Mouse (Mus musculus): Measurements from ENCODE around the gene Rictor. TPM values are rescaled to one million over a fixed set of nuclear protein-coding genes. Genes with fewer than 3 reads are reported as not detected.
"Not testable (repeated sequence)": the region's sequence is repeated elsewhere in the genome, so short reads cannot be mapped to it uniquely, and the experiment has no call there.

The Rictor gene
- polyA plus RNA-seq, 1 experiment, result 2.4 TPM

DNA sequence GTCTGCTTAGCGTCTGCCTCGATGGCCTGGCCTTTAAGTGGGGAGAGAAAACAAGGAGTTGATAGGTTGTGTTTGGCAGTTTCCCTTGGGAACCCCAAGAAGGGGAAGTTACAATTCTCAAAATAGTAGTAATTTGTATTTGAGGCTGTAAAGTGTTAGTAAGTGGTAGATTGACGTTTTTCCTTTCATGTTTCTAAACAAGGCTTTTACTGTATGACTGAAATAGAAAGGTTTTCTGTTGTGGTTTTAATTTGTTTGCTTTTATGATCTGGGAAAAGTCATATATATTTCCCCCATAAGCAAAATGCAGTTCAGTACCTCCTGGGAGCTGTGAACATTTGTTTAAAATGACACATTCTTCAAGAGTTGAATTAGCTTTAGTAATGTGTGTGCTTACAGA, 64.1 kb downstream of the Rictor start:
- H3ac ChIP-seq (ENCODE audit: control insufficient read depth, insufficient read length), result no peak overlapping the region
- peaks cover 79% of the 10 kb centered on the region for H3K36me3 ChIP-seq (ENCODE audit: control insufficient read depth, insufficient read depth)
- no peak overlapping the region for H3K4me2 ChIP-seq (ENCODE audit: low read depth)
- no peaks in the 10 kb centered on the region for H3K27me3 ChIP-seq (ENCODE audit: control insufficient read depth, insufficient read depth, insufficient read length)
- no peaks in the 10 kb centered on the region for H3K79me2 ChIP-seq (ENCODE audit: control insufficient read depth, insufficient read depth)
- TF ChIP-seq USF1 (IDR thresholded peaks at IDR 0.05; ENCODE audit: low read depth) (no peak), REST (IDR thresholded peaks at IDR 0.05; ENCODE audit: insufficient read depth, insufficient read length) (no peak), E2F4 (IDR thresholded peaks at IDR 0.05; ENCODE audit: insufficient read depth) (no peak), TCF12 (IDR thresholded peaks at IDR 0.05; ENCODE audit: insufficient read depth, poor library complexity, severe bottlenecking) (no peak), POLR2A (IDR thresholded peaks at IDR 0.05; ENCODE audit: insufficient read length, low read depth) (no peak), CEBPB (IDR thresholded peaks at IDR 0.05; ENCODE audit: insufficient read depth, poor library complexity, severe bottlenecking) (no peak)
- no peak overlapping the region for H3K4me3 ChIP-seq

DNA sequence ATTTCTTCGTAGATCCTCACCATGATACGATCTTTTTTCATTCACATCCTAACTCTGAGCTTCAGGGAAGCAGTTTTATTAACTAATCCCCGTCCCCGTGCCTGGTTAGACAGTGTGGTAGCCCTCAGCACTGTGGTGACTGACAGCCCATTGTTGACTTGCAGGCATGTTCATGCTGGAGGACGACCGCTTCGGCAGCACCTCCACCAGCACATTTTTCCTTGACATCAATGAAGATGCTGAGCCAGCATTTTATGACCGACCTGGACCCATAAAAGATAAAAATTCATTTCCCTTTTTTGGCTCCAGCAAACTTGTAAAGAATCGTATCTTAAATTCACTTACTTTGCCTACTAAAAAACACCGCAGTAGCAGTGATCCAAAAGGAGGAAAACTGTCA, 78.0 kb downstream of the Rictor start:
- H3K79me2 ChIP-seq (ENCODE audit: control insufficient read depth, insufficient read depth), result no peaks in the 10 kb centered on the region
- H3K4me3 ChIP-seq, result no peak overlapping the region
- H3K36me3 ChIP-seq (ENCODE audit: control insufficient read depth, insufficient read depth), result peaks cover 99% of the 10 kb centered on the region
- no peaks in the 10 kb centered on the region for H3K27me3 ChIP-seq (ENCODE audit: control insufficient read depth, insufficient read depth, insufficient read length)
- no peak overlapping the region for H3K4me2 ChIP-seq (ENCODE audit: low read depth)
- TF ChIP-seq MAX (IDR thresholded peaks at IDR 0.05; ENCODE audit: low read depth) (no peak), USF1 (IDR thresholded peaks at IDR 0.05; ENCODE audit: low read depth) (no peak), CEBPB (IDR thresholded peaks at IDR 0.05; ENCODE audit: insufficient read depth, poor library complexity, severe bottlenecking) (no peak), POLR2A (IDR thresholded peaks at IDR 0.05; ENCODE audit: insufficient read length, low read depth) (no peak), MYOG (IDR thresholded peaks at IDR 0.05; ENCODE audit: control insufficient read depth in 1 of 3, insufficient read depth in 1 of 3, insufficient read length in 2 of 3, low read depth in 2 of 3) (no peak), TCF12 (IDR thresholded peaks at IDR 0.05; ENCODE audit: insufficient read depth, poor library complexity, severe bottlenecking) (no peak), SRF (IDR thresholded peaks at IDR 0.05; ENCODE audit: control insufficient read depth, insufficient read length, low read depth) (no peak), REST (IDR thresholded peaks at IDR 0.05; ENCODE audit: insufficient read depth, insufficient read length) (no peak), E2F4 (IDR thresholded peaks at IDR 0.05; ENCODE audit: insufficient read depth) (no peak), POLR2AphosphoS2 (IDR thresholded peaks at IDR 0.05; ENCODE audit: insufficient read length, low read depth) (no peak), TCF3 (IDR thresholded peaks at IDR 0.05; ENCODE audit: insufficient read length, low read depth) (no peak), MYOD1 (IDR thresholded peaks at IDR 0.05; ENCODE audit: control insufficient read depth in 1 of 3, insufficient read length in 2 of 3, low read depth in 2 of 3) (no peak)
- H3ac ChIP-seq (ENCODE audit: control insufficient read depth, insufficient read length), result no peak overlapping the region

DNA sequence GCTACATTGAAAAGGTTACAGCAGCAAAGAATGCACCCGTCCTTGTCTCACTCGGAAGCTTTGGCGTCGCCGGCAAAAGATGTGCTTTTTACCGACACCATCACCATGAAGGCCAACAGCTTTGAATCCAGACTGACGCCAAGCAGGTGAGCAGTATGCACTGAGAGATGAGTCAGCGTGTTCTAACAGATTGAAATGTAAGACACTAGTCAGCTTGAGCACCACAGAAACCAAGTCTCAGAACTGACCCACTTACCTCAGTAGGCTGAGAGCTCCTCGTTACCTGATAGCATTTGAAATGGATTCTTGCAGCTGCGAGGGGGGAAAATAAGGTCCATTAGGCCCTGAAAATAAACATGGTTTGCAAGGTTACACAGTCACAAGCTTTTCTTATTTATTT, 79.1 kb downstream of the Rictor start:
- no peak overlapping the region for H3K4me2 ChIP-seq (ENCODE audit: low read depth)
- no peak overlapping the region for H3K4me3 ChIP-seq
- H3K79me2 ChIP-seq (ENCODE audit: control insufficient read depth, insufficient read depth), result no peaks in the 10 kb centered on the region
- no peaks in the 10 kb centered on the region for H3K27me3 ChIP-seq (ENCODE audit: control insufficient read depth, insufficient read depth, insufficient read length)
- no peak overlapping the region for H3ac ChIP-seq (ENCODE audit: control insufficient read depth, insufficient read length)
- TF ChIP-seq CEBPB (IDR thresholded peaks at IDR 0.05; ENCODE audit: insufficient read depth, poor library complexity, severe bottlenecking), result no peak
- TF ChIP-seq POLR2A (IDR thresholded peaks at IDR 0.05; ENCODE audit: insufficient read length, low read depth), result no peak
- TF ChIP-seq REST (IDR thresholded peaks at IDR 0.05; ENCODE audit: insufficient read depth, insufficient read length), result no peak
- peaks cover 99% of the 10 kb centered on the region for H3K36me3 ChIP-seq (ENCODE audit: control insufficient read depth, insufficient read depth)

DNA sequence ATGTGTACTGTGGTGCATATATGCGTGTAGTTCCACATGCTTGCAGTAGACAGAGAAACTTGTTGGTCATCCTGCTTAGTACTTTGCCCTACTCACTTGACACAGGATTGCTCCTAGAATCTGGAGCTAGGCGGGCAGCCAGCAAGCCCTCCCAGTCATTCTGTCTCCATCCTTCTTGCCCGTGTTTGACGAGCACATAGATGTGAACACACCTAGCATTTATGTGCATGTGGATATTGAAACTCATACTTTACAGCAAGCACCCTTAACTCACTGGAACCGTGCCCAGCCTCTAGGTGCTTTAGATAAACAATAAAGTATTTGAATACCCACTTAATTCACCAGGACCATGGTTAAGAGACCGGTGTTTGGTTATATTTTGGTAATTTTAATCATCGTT, 81.8 kb downstream of the Rictor start:
- no peak overlapping the region for H3ac ChIP-seq (ENCODE audit: control insufficient read depth, insufficient read length)
- H3K79me2 ChIP-seq (ENCODE audit: control insufficient read depth, insufficient read depth), result no peaks in the 10 kb centered on the region
- H3K27me3 ChIP-seq (ENCODE audit: control insufficient read depth, insufficient read depth, insufficient read length), result no peaks in the 10 kb centered on the region
- peaks cover 94% of the 10 kb centered on the region for H3K36me3 ChIP-seq (ENCODE audit: control insufficient read depth, insufficient read depth)
- TF ChIP-seq MAX (IDR thresholded peaks at IDR 0.05; ENCODE audit: low read depth), result no peak
- TF ChIP-seq MYOG (IDR thresholded peaks at IDR 0.05; ENCODE audit: control insufficient read depth in 1 of 3, insufficient read depth in 1 of 3, insufficient read length in 2 of 3, low read depth in 2 of 3), result no peak
- TF ChIP-seq CEBPB (IDR thresholded peaks at IDR 0.05; ENCODE audit: insufficient read depth, poor library complexity, severe bottlenecking), result no peak
- no peak for TF ChIP-seq REST (IDR thresholded peaks at IDR 0.05; ENCODE audit: insufficient read depth, insufficient read length)
- TF ChIP-seq POLR2A (IDR thresholded peaks at IDR 0.05; ENCODE audit: insufficient read length, low read depth), result no peak
- TF ChIP-seq POLR2AphosphoS2 (IDR thresholded peaks at IDR 0.05; ENCODE audit: insufficient read length, low read depth), result no peak
- no peak overlapping the region for H3K4me3 ChIP-seq
- H3K4me2 ChIP-seq (ENCODE audit: low read depth), result no peak overlapping the region

DNA sequence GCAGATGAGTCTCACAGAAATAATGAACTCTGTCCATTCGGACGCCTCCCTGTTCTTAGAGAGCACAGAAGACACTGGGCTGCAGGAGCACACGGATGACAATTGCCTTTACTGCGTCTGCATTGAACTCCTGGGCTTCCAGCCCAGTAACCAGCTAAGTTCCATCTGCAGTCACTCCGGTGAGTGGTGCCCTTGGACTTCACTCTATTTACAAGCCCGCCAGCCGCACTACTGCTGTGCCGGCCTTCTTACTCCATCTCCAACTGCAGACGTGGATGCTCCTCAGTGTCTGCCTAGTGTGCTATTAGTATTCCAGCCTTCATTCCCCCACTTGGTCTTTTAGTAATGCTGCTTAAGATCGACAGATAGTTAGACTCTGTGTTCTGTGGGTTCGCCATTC, 83.5 kb downstream of the Rictor start:
- Histone ChIP-seq H3K4me2 (ENCODE audit: low read depth) (no peak overlapping the region), H3K79me2 (ENCODE audit: control insufficient read depth, insufficient read depth) (no peaks in the 10 kb centered on the region)
- no peak for TF ChIP-seq TCF3 (IDR thresholded peaks at IDR 0.05; ENCODE audit: insufficient read length, low read depth)
- TF ChIP-seq POLR2A (IDR thresholded peaks at IDR 0.05; ENCODE audit: insufficient read length, low read depth), result no peak
- TF ChIP-seq SRF (IDR thresholded peaks at IDR 0.05; ENCODE audit: control insufficient read depth, insufficient read length, low read depth), result no peak
- no peak for TF ChIP-seq REST (IDR thresholded peaks at IDR 0.05; ENCODE audit: insufficient read depth, insufficient read length)

DNA sequence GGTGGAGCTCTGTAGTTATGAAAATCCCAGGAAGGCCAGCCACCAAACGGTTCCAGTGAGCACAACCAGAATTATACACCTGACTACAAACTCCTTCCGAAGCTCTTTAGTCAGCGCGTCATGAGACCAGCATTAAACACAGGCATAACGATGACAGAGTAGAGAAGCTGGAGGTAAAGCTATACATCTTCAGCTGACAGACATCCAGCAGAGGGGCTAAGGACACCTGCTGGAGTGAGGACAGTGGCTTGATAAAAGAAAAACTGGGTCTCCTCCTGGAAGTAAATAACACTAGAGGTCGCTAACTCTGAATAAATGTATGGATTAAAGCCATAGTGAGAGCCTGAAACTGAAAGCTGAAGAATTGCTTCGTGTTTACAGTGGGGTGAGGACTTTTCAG, 84.7 kb downstream of the Rictor start:
- Histone ChIP-seq H3K79me2 (ENCODE audit: control insufficient read depth, insufficient read depth) (no peaks in the 10 kb centered on the region), H3K27me3 (ENCODE audit: control insufficient read depth, insufficient read depth, insufficient read length) (no peaks in the 10 kb centered on the region), H3K4me2 (ENCODE audit: low read depth) (no peak overlapping the region), H3ac (ENCODE audit: control insufficient read depth, insufficient read length) (no peak overlapping the region), H3K36me3 (ENCODE audit: control insufficient read depth, insufficient read depth) (peaks cover 94% of the 10 kb centered on the region), H3K4me3 (no peak overlapping the region)
- TF ChIP-seq E2F4 (IDR thresholded peaks at IDR 0.05; ENCODE audit: insufficient read depth) (no peak), POLR2A (IDR thresholded peaks at IDR 0.05; ENCODE audit: insufficient read length, low read depth) (no peak), USF1 (IDR thresholded peaks at IDR 0.05; ENCODE audit: low read depth) (no peak), MYOG (IDR thresholded peaks at IDR 0.05; ENCODE audit: control insufficient read depth in 1 of 3, insufficient read depth in 1 of 3, insufficient read length in 2 of 3, low read depth in 2 of 3) (no peak), MAX (IDR thresholded peaks at IDR 0.05; ENCODE audit: low read depth) (no peak), TCF12 (IDR thresholded peaks at IDR 0.05; ENCODE audit: insufficient read depth, poor library complexity, severe bottlenecking) (no peak), SRF (IDR thresholded peaks at IDR 0.05; ENCODE audit: control insufficient read depth, insufficient read length, low read depth) (no peak), TCF3 (IDR thresholded peaks at IDR 0.05; ENCODE audit: insufficient read length, low read depth) (no peak), REST (IDR thresholded peaks at IDR 0.05; ENCODE audit: insufficient read depth, insufficient read length) (no peak), MYOD1 (IDR thresholded peaks at IDR 0.05; ENCODE audit: control insufficient read depth in 1 of 3, insufficient read length in 2 of 3, low read depth in 2 of 3) (no peak)

More for the DNA sequence above, 83.5 kb downstream of the Rictor start:
- H3K4me3 ChIP-seq, result no peak overlapping the region
- peaks cover 94% of the 10 kb centered on the region for H3K36me3 ChIP-seq (ENCODE audit: control insufficient read depth, insufficient read depth)
- no peak overlapping the region for H3ac ChIP-seq (ENCODE audit: control insufficient read depth, insufficient read length)
- no peaks in the 10 kb centered on the region for H3K27me3 ChIP-seq (ENCODE audit: control insufficient read depth, insufficient read depth, insufficient read length)

DNA sequence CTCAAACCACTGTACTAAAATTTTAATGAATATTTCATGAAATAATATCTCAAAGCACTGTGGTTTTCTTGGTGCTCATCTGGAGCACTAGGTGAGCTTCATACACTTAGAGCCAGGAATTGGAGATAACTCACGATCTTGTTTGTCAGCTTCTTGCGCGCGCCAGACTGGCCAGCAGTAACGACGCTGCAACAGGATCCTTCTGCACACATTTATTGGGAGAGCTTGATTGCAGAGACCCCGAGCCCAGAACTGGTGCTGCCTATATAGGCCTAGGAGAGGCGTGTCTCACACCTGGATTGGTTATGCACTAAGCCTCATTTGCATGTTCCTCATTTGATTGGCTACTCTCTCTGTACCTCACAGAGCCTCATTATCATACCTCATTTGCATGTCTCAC, 93.0 kb downstream of the Rictor start:
- not testable (repeated sequence) for H3K4me3 ChIP-seq; H3ac ChIP-seq (ENCODE audit: control insufficient read depth, insufficient read length); H3K27me3 ChIP-seq (ENCODE audit: control insufficient read depth, insufficient read depth, insufficient read length); H3K79me2 ChIP-seq (ENCODE audit: control insufficient read depth, insufficient read depth); H3K4me2 ChIP-seq (ENCODE audit: low read depth)
- peaks cover 38% of the 10 kb centered on the region for H3K36me3 ChIP-seq (ENCODE audit: control insufficient read depth, insufficient read depth)

Measured in myocyte (in vitro differentiated cells).